Mouse (Mus musculus) neural tube, embryonic 11.5 days (tissue): ENCODE data around the gene Cse1l. TPM values are rescaled to one million over a fixed set of nuclear protein-coding genes. Genes with fewer than 3 reads are reported as not detected.
A peak's percentile ranks its signal among the peaks of the same experiment; 100 is the strongest.

ENCODE experiments used
- ATAC-seq: fragments of 200-750 bp; cut with Nextera tagmentation; 2 replicates; pipeline ENCODE4 v1.8.0; 2017; ENCODE audit warnings: moderate number of reproducible peaks, mild to moderate bottlenecking, moderate TSS enrichment, moderate library complexity; ENCODE audit not compliant: insufficient read depth, low FRiP score, low TSS enrichment
- DNase-seq: peaks from one replicate; pipeline ENCODE4 v3.0.0-alpha.2; 2015; ENCODE audit warnings: low spot score
- H3K27ac ChIP-seq: fragments of 300-500 bp; sonication (generic); 2 replicates; pipeline ENCODE4 v1.5.1; 2014; ENCODE audit warnings: low read depth, mild to moderate bottlenecking, low read length
- H3K27me3 ChIP-seq: fragments of 300-500 bp; sonication (generic); 2 replicates; pipeline ENCODE4 v1.6.1; 2014; ENCODE audit warnings: mild to moderate bottlenecking, low read length, mixed read lengths; ENCODE audit not compliant: control insufficient read depth, insufficient read depth
- H3K36me3 ChIP-seq: fragments of 300-500 bp; sonication (generic); 2 replicates; pipeline ENCODE4 v1.6.1; 2014; ENCODE audit warnings: mild to moderate bottlenecking, low read length, moderate library complexity, mixed read lengths; ENCODE audit not compliant: control insufficient read depth, insufficient read depth
- H3K4me1 ChIP-seq: fragments of 300-500 bp; sonication (generic); 2 replicates; pipeline ENCODE4 v1.6.1; 2014; ENCODE audit warnings: low read length, mixed read lengths; ENCODE audit not compliant: control insufficient read depth, insufficient read depth
- H3K4me2 ChIP-seq: fragments of 300-500 bp; sonication (generic); 2 replicates; pipeline ENCODE4 v1.6.1; 2014; ENCODE audit warnings: low read depth, mild to moderate bottlenecking, moderate library complexity
- H3K4me3 ChIP-seq: fragments of 300-500 bp; sonication (generic); 2 replicates; pipeline ENCODE4 v1.5.1; 2014; ENCODE audit warnings: low read depth, low read length
- H3K9ac ChIP-seq: fragments of 300-500 bp; sonication (generic); 2 replicates; pipeline ENCODE4 v1.6.1; 2014; ENCODE audit warnings: mild to moderate bottlenecking, low read length
- H3K9me3 ChIP-seq: fragments of 300-500 bp; sonication (generic); 2 replicates; pipeline ENCODE4 v1.6.1; 2016; ENCODE audit warnings: low read length; ENCODE audit not compliant: control insufficient read depth
- WGBS: fragments of 180-500 bp; shearing (Covaris S2); extraction: QIAGEN DNeasy Blood & Tissue Kit; methylation state at CpG from one replicate; pipeline ENCODE4 v1.1.7; 2014; 5-methylcytosine and 5-hydroxymethylcytosine counted together
- polyA plus RNA-seq: library from polyadenylated mRNA; unstranded; fragments of >200 nt; fragmentation: Nextera tagmentation; extraction: Ambion mirVana; gene quantifications from 2 replicates; pipeline ENCODE4 v1.2.1, GENCODE M21; 2014

Gene Cse1l
- polyA plus RNA-seq, 1 experiment from 2014 or later = 200 TPM

- DNase-seq (no peak), ATAC-seq (no peak)
- WGBS = 95% methylated on average over 5 of the region's 5 CpGs
- no peak overlapping the region for H3K4me2 ChIP-seq
- H3K9me3 ChIP-seq = no peaks in the 10 kb centered on the region
- no peak overlapping the region for H3K27ac ChIP-seq
- H3K4me1 ChIP-seq = no peaks in the 10 kb centered on the region
- peaks cover 3% of the 10 kb centered on the region for H3K36me3 ChIP-seq
- H3K27me3 ChIP-seq = no peaks in the 10 kb centered on the region
- no peak overlapping the region for H3K4me3 ChIP-seq
- H3K9ac ChIP-seq = no peak overlapping the region
These were observed 12.8 kb upstream of the Cse1l start for GRCm38 (mm10) chr2:166893036-166893435.

GRCm38 (mm10) chr2:166896368-166896767 is 9.5 kb upstream of the Cse1l start:
- DNase-seq = no peak
- ATAC-seq = no peak

GRCm38 (mm10) chr2:166896974-166897373 is 8.9 kb upstream of the Cse1l start:
- ATAC-seq (no peak), DNase-seq (no peak)
- H3K9me3 ChIP-seq = no peaks in the 10 kb centered on the region
- WGBS = 94% methylated on average over 12 of the region's 12 CpGs
- no peaks in the 10 kb centered on the region for H3K27me3 ChIP-seq
- H3K4me1 ChIP-seq = no peaks in the 10 kb centered on the region
- H3K36me3 ChIP-seq = peaks cover 3% of the 10 kb centered on the region; the same call in 1 of the 2 replicates
- no peak overlapping the region for H3K4me3 ChIP-seq
- H3K4me2 ChIP-seq = no peak overlapping the region
- H3K9ac ChIP-seq = no peak overlapping the region
- no peak overlapping the region for H3K27ac ChIP-seq

More at GRCm38 (mm10) chr2:166896368-166896767, 9.5 kb upstream of the Cse1l start:
- Histone ChIP-seq H3K4me3 (no peak overlapping the region), H3K4me1 (no peaks in the 10 kb centered on the region), H3K4me2 (no peak overlapping the region), H3K27me3 (no peaks in the 10 kb centered on the region), H3K27ac (no peak overlapping the region), H3K9ac (no peak overlapping the region), H3K36me3 (peaks cover 3% of the 10 kb centered on the region; the same call in 1 of the 2 replicates), H3K9me3 (no peaks in the 10 kb centered on the region)
- 84% methylated on average over 13 of the region's 13 CpGs for WGBS

- 86% methylated on average over 2 of the region's 2 CpGs for WGBS
- no peak overlapping the region for H3K9ac ChIP-seq
- DNase-seq = no peak
These were observed 6.7 kb upstream of the Cse1l start for GRCm38 (mm10) chr2:166899161-166899560.

GRCm38 (mm10) chr2:166899746-166900145 is 6.1 kb upstream of the Cse1l start:
- 77% methylated on average over 3 of the region's 3 CpGs for WGBS
- Histone ChIP-seq H3K9me3 (no peaks in the 10 kb centered on the region), H3K27ac (no peak overlapping the region), H3K4me1 (no peaks in the 10 kb centered on the region), H3K4me3 (no peak overlapping the region), H3K36me3 (no peaks in the 10 kb centered on the region), H3K4me2 (no peak overlapping the region), H3K9ac (no peak overlapping the region), H3K27me3 (no peaks in the 10 kb centered on the region)
- ATAC-seq = no peak
- DNase-seq = no peak

More at GRCm38 (mm10) chr2:166899161-166899560, 6.7 kb upstream of the Cse1l start:
- no peak overlapping the region for H3K4me2 ChIP-seq
- no peaks in the 10 kb centered on the region for H3K9me3 ChIP-seq
- no peaks in the 10 kb centered on the region for H3K27me3 ChIP-seq
- no peaks in the 10 kb centered on the region for H3K36me3 ChIP-seq
- H3K4me1 ChIP-seq = no peaks in the 10 kb centered on the region
- no peak overlapping the region for H3K27ac ChIP-seq
- no peak overlapping the region for H3K4me3 ChIP-seq
- no peak for ATAC-seq

- ATAC-seq (no peak), DNase-seq (no peak)
- Histone ChIP-seq H3K9me3 (no peaks in the 10 kb centered on the region), H3K4me3 (no peak overlapping the region), H3K36me3 (no peaks in the 10 kb centered on the region), H3K9ac (no peak overlapping the region), H3K4me1 (no peaks in the 10 kb centered on the region), H3K27ac (no peak overlapping the region), H3K4me2 (no peak overlapping the region), H3K27me3 (no peaks in the 10 kb centered on the region)
- 88% methylated on average over 8 of the region's 8 CpGs for WGBS
These were observed 4.9 kb upstream of the Cse1l start for GRCm38 (mm10) chr2:166900792-166901505.

- Histone ChIP-seq H3K4me3 (no peak overlapping the region), H3K9ac (no peak overlapping the region), H3K9me3 (no peaks in the 10 kb centered on the region), H3K27ac (no peak overlapping the region), H3K27me3 (no peaks in the 10 kb centered on the region), H3K4me1 (peaks cover 7% of the 10 kb centered on the region; the same call in 1 of the 2 replicates), H3K4me2 (no peak overlapping the region), H3K36me3 (no peaks in the 10 kb centered on the region)
- 97% methylated on average over 6 of the region's 6 CpGs for WGBS
- ATAC-seq (no peak), DNase-seq (no peak)
These were observed 2.0 kb upstream of the Cse1l start for GRCm38 (mm10) chr2:166903719-166904282.

GRCm38 (mm10) chr2:166906523-166907182 is 813 bp downstream of the Cse1l start:
- Histone ChIP-seq H3K27me3 (no peaks in the 10 kb centered on the region), H3K4me3 (peak overlapping the region; percentile 77), H3K4me2 (peak overlapping the region; percentile 79), H3K27ac (peak overlapping the region; percentile 91; the same call in 1 of the 2 replicates), H3K4me1 (peaks cover 7% of the 10 kb centered on the region; the same call in 1 of the 2 replicates), H3K36me3 (peaks cover 2% of the 10 kb centered on the region; the same call in 1 of the 2 replicates), H3K9ac (peak overlapping the region; percentile 90), H3K9me3 (no peaks in the 10 kb centered on the region)
- ATAC-seq (no peak), DNase-seq (no peak)
- WGBS = 1% methylated on average over 28 of the region's 28 CpGs
